In the genomic region with DNA sequence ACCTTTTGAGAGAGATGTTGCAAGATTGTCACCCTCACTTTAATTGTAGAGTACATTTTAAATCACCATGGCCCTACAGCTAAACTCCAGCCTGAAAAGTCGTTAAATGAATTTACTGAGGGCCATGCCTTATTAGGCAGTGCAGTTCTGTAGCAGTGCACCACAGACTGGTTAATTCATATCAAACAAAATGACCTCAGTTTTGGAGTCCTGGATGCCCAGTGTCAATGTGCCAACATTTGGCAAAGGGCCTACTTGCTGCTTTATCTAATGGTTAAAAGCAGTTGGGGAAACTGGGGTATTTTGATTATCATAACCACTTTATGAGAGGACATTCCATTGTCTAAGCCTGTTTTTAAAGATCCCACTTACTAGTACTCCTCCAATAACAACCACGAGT, we compare ENCODE assay signal across 31 mouse cellular contexts.
"Had no signal": no experiment of that assay in that cellular context is flagged by ENCODE, and none has a peak within 500 bp of the region (broad histone marks: within the 10 kb centered on the region; RNA-seq: fewer than 3 reads in every experiment).

No protein-coding gene starts in this region.

- H3K9me3 ChIP-seq: limb, embryonic 10.5 days; limb, embryonic 12.5 days; limb, embryonic 13.5 days; limb, embryonic 15.5 days; liver, embryonic 12.5 days; liver, embryonic 13.5 days; liver, embryonic 15.5 days; lung, embryonic 15.5 days; megakaryocyte, embryonic 14.5 days; midbrain, embryonic 10.5 days; midbrain, embryonic 12.5 days; midbrain, embryonic 13.5 days; midbrain, embryonic 15.5 days; neural tube, embryonic 12.5 days had no signal

- DNase-seq: left cerebral cortex, postnatal 4 days; liver; liver, embryonic 13.5 days; liver, postnatal 0 days; lung, adult 18-20 months; lung, adult 2 months; lung, embryonic 14.5 days; lung, postnatal 10 days; lung, postnatal 14 days; lung, postnatal 36 days; lung, postnatal 4 days; midbrain, embryonic 14.5 days had no signal

- H3K27ac ChIP-seq: left cerebral cortex, adult 2 months; limb, embryonic 10.5 days; limb, embryonic 12.5 days; limb, embryonic 13.5 days; limb, embryonic 15.5 days; liver, embryonic 12.5 days; liver, embryonic 13.5 days; liver, embryonic 14.5 days; liver, embryonic 15.5 days; lung, embryonic 15.5 days; macrophage; midbrain, embryonic 10.5 days; midbrain, embryonic 12.5 days; midbrain, embryonic 13.5 days; midbrain, embryonic 15.5 days; neural tube, embryonic 12.5 days had no signal

- ATAC-seq: liver, embryonic 12.5 days; liver, postnatal 0 days; lung, postnatal 0 days; midbrain, embryonic 13.5 days; midbrain, embryonic 15.5 days; midbrain, embryonic 16.5 days had no signal

- H3K4me3 ChIP-seq: left cerebral cortex, adult 2 months; limb, embryonic 10.5 days; limb, embryonic 12.5 days; limb, embryonic 13.5 days; limb, embryonic 15.5 days; liver, embryonic 12.5 days; liver, embryonic 13.5 days; liver, embryonic 15.5 days; lung, embryonic 15.5 days; megakaryocyte, embryonic 14.5 days; midbrain, embryonic 10.5 days; midbrain, embryonic 12.5 days; midbrain, embryonic 13.5 days; midbrain, embryonic 15.5 days; myocyte; neural tube, embryonic 12.5 days had no signal

- H3K4me1 ChIP-seq: limb, embryonic 10.5 days; limb, embryonic 12.5 days; limb, embryonic 13.5 days; limb, embryonic 15.5 days; liver, embryonic 12.5 days; liver, embryonic 13.5 days; liver, embryonic 15.5 days; lung, embryonic 15.5 days; megakaryocyte, embryonic 14.5 days; midbrain, embryonic 10.5 days; midbrain, embryonic 12.5 days; midbrain, embryonic 13.5 days; midbrain, embryonic 15.5 days; neural tube, embryonic 12.5 days had no signal

- H3K27me3 ChIP-seq: limb, embryonic 12.5 days; limb, embryonic 13.5 days; limb, embryonic 15.5 days; liver, embryonic 12.5 days; liver, embryonic 13.5 days; liver, embryonic 15.5 days; lung, embryonic 15.5 days; megakaryocyte, embryonic 14.5 days; midbrain, embryonic 12.5 days; midbrain, embryonic 13.5 days; midbrain, embryonic 15.5 days; neural tube, embryonic 12.5 days had no signal

- H3K36me3 ChIP-seq: liver, embryonic 13.5 days; liver, embryonic 15.5 days; lung, embryonic 15.5 days; midbrain, embryonic 12.5 days; midbrain, embryonic 15.5 days; neural tube, embryonic 12.5 days had no signal
